ENCODE assay signal across 9 mouse cellular contexts in genomic region chr6:84014961-84015683, GRCm38 (mm10). TPM values are rescaled to one million over a fixed set of nuclear protein-coding genes. Genes with fewer than 3 reads are reported as not detected.
A peak's percentile ranks its signal among the peaks of the same experiment; 100 is the strongest.
DNase-seq lines count a peak whose midpoint lies in the region; ATAC-seq and TF ChIP-seq lines count a peak whose summit lies in the region.
"Not testable (repeated sequence)": the region's sequence is repeated elsewhere in the genome, so short reads cannot be mapped to it uniquely, and the experiment has no call there.
"Had no signal": no experiment of that assay in that cellular context is flagged by ENCODE, and none has a peak within 500 bp of the region (broad histone marks: within the 10 kb centered on the region; RNA-seq: fewer than 3 reads in every experiment).

No protein-coding gene starts in this region.

- TF ChIP-seq POLR2A in heart, adult 2 months (IDR thresholded peaks at IDR 0.05; ENCODE audit: insufficient read depth, low read depth, low read length); lung, adult 2 months (IDR thresholded peaks at IDR 0.05; ENCODE audit: borderline replicate concordance, extremely low read depth, low read depth, low read length): not testable (repeated sequence)

- not testable (repeated sequence) for H3K79me2 ChIP-seq in heart, adult 2 months (replicated peaks; ENCODE audit: control insufficient read depth, insufficient read depth, low read length)

- 0 out of 2 replicates have a peak, but pooled peaks have one; percentile 45 for ATAC-seq in intestine, embryonic 14.5 days (replicated peaks; ENCODE audit: low FRiP score, low TSS enrichment, low read depth)

- DNase-seq in 3134 (ENCODE audit: extremely low read depth, insufficient read length, low spot score): peak; percentile 38
- DNase-seq in adrenal gland, adult (ENCODE audit: inconsistent age in 2 of 2, low spot score in 1 of 2): peak; percentile 55 to 85
- peak; percentile 37 for DNase-seq in embryo, embryonic 10.5 days (ENCODE audit: low spot score)
- peak; percentile 55 to 60 for DNase-seq in heart, adult 2 months
- DNase-seq in intestine, embryonic 14.5 days (ENCODE audit: low spot score); lung, adult 2 months: not testable (repeated sequence)
- DNase-seq in kidney, postnatal 14 days: peak; percentile 79
- peak; percentile 41 for DNase-seq in retina, postnatal 1 day

- peak overlapping the region; percentile 23 for H3K27ac ChIP-seq in heart, adult 2 months
- H3K27ac ChIP-seq in intestine, embryonic 14.5 days (ENCODE audit: low read depth): peak overlapping the region; percentile 34; the same call in 1 of the 2 replicates

- 0 out of 2 replicates have a peak, but pooled peaks have one; percentile 15 for TF ChIP-seq EP300 in heart, adult 2 months (IDR thresholded peaks at IDR 0.05; ENCODE audit: insufficient read depth, low read depth, low read length)

- peak; percentile 65 for TF ChIP-seq CTCF in heart, adult 2 months (IDR thresholded peaks at IDR 0.05)
- TF ChIP-seq CTCF in lung, adult 2 months (IDR thresholded peaks at IDR 0.05; ENCODE audit: insufficient read depth, low read length): peak; percentile 33; the same call in 1 of the 2 replicates

- 24% methylated on average over 4 of the region's 4 CpGs for WGBS in heart, adult 2 months
- WGBS in intestine, embryonic 14.5 days: 55% methylated on average over 4 of the region's 4 CpGs
- WGBS in lung, adult 2 months: 41% methylated on average over 4 of the region's 4 CpGs

- intact Hi-C loops in heart, adult 2 months (cut with DNase I): not testable (repeated sequence)

- H3K36me3 ChIP-seq in heart, adult 2 months (ENCODE audit: control insufficient read depth, insufficient read depth, low read length); intestine, embryonic 14.5 days (ENCODE audit: control insufficient read depth, insufficient read depth, low read length): not testable (repeated sequence)

- not testable (repeated sequence) for H3K4me3 ChIP-seq in heart, adult 2 months; intestine, embryonic 14.5 days (ENCODE audit: low read depth, low read length); lung, adult 2 months (replicated peaks; ENCODE audit: extremely low read depth, low read depth, low read length)

- H3K9me3 ChIP-seq in intestine, embryonic 14.5 days (ENCODE audit: control insufficient read depth, low read length): not testable (repeated sequence)

- H3K4me2 ChIP-seq in intestine, embryonic 14.5 days (ENCODE audit: low read length): not testable (repeated sequence)

- H3K9ac ChIP-seq in heart, adult 2 months (ENCODE audit: low read depth, low read length); intestine, embryonic 14.5 days (ENCODE audit: low read length): not testable (repeated sequence)

- peaks cover 16% of the 10 kb centered on the region for H3K4me1 ChIP-seq in heart, adult 2 months (ENCODE audit: control insufficient read depth, insufficient read depth, low read length)
- peaks cover 13% of the 10 kb centered on the region for H3K4me1 ChIP-seq in intestine, embryonic 14.5 days (replicated peaks; ENCODE audit: control insufficient read depth, insufficient read depth, low read length)
- not testable (repeated sequence) for H3K4me1 ChIP-seq in lung, adult 2 months (ENCODE audit: control insufficient read depth, insufficient read depth, low read length)

- H3K27me3 ChIP-seq in heart, adult 2 months (ENCODE audit: control insufficient read depth, insufficient read depth, low read length): not testable (repeated sequence)
- H3K27me3 ChIP-seq in intestine, embryonic 14.5 days (replicated peaks; ENCODE audit: control insufficient read depth, insufficient read depth, low read length): 0 out of 2 replicates have a peak, but pooled peaks cover 11% of the 10 kb centered on the region

RNA-seq across cellular contexts. Expression of gene Dysf, which starts 6.7 kb away (rescaled TPM):
- 100 to 1,000 TPM in 1 of 2 experiments, 10 to 100 TPM in 1; 87.4 to 100 TPM for total RNA-seq in heart, adult 2 months (2021)
- polyA plus RNA-seq in heart, adult 2 months (2012; rRNA removed): 51.1 and 66.4 TPM in 2 replicates
- polyA plus RNA-seq in intestine, embryonic 14.5 days (2014; fragmentation: Nextera tagmentation; extraction: Ambion mirVana): 10.8 and 11.1 TPM in 2 replicates
- polyA plus RNA-seq in lung, adult 2 months (2012; rRNA removed): 14.4 and 21.9 TPM in 2 replicates
- total RNA-seq: monocyte, adult 5-6 weeks had no signal
